Mouse (Mus musculus) hindbrain, embryonic 11.5 days (tissue): ENCODE measurements around the gene Grik5. TPM values are rescaled to one million over a fixed set of nuclear protein-coding genes. Genes with fewer than 3 reads are reported as not detected.

ENCODE experiments used
- ATAC-seq: fragments of 200-750 bp; cut with Nextera tagmentation; 2 replicates; pipeline ENCODE4 v1.8.0; 2017; ENCODE audit warnings: mild to moderate bottlenecking, moderate TSS enrichment, moderate library complexity; ENCODE audit not compliant: low FRiP score
- DNase-seq: peaks from one replicate; pipeline ENCODE4 v3.0.0-alpha.2; 2015; ENCODE audit warnings: low spot score
- H3K27ac ChIP-seq: fragments of 300-500 bp; sonication (generic); 2 replicates; pipeline ENCODE4 v1.5.1; 2014; ENCODE audit warnings: mild to moderate bottlenecking, low read depth, low read length
- H3K27me3 ChIP-seq: fragments of 300-500 bp; sonication (generic); 2 replicates; pipeline ENCODE4 v1.6.1; 2014; ENCODE audit warnings: mild to moderate bottlenecking, low read length, moderate library complexity, mixed read lengths; ENCODE audit not compliant: control insufficient read depth, insufficient read depth
- H3K36me3 ChIP-seq: fragments of 300-500 bp; sonication (generic); 2 replicates; pipeline ENCODE4 v1.6.1; 2014; ENCODE audit warnings: mild to moderate bottlenecking, low read length, moderate library complexity, mixed read lengths; ENCODE audit not compliant: control insufficient read depth, insufficient read depth
- H3K4me1 ChIP-seq: fragments of 300-500 bp; sonication (generic); replicated peaks from 2 replicates; pipeline ENCODE4 v1.6.1; 2014; ENCODE audit warnings: low read length, mixed read lengths; ENCODE audit not compliant: control insufficient read depth, insufficient read depth
- H3K4me2 ChIP-seq: fragments of 300-500 bp; sonication (generic); replicated peaks from 2 replicates; pipeline ENCODE4 v1.6.1; 2014; ENCODE audit warnings: mild to moderate bottlenecking, low read depth, low read length
- H3K4me3 ChIP-seq: fragments of 300-500 bp; sonication (generic); 2 replicates; pipeline ENCODE4 v1.5.1; 2014; ENCODE audit warnings: low read depth, low read length
- H3K9ac ChIP-seq: fragments of 300-500 bp; sonication (generic); 2 replicates; pipeline ENCODE4 v1.6.1; 2014; ENCODE audit warnings: low read depth, low read length
- H3K9me3 ChIP-seq: fragments of 300-500 bp; sonication (generic); 2 replicates; pipeline ENCODE4 v1.6.1; 2016; ENCODE audit warnings: low read length; ENCODE audit not compliant: control insufficient read depth
- WGBS: fragments of 180-500 bp; shearing (Covaris S2); extraction: QIAGEN DNeasy Blood & Tissue Kit; methylation state at CpG from one replicate; pipeline ENCODE4 v1.1.7; 2014; 5-methylcytosine and 5-hydroxymethylcytosine counted together
- polyA plus RNA-seq: library from polyadenylated mRNA; unstranded; fragments of >200 nt; fragmentation: Nextera tagmentation; extraction: Ambion mirVana; gene quantifications from 2 replicates; pipeline ENCODE4 v1.2.1, GENCODE M21; 2014

Grik5 gene
- polyA plus RNA-seq, 1 experiment from 2014 or later, result 14.4 TPM

DNA sequence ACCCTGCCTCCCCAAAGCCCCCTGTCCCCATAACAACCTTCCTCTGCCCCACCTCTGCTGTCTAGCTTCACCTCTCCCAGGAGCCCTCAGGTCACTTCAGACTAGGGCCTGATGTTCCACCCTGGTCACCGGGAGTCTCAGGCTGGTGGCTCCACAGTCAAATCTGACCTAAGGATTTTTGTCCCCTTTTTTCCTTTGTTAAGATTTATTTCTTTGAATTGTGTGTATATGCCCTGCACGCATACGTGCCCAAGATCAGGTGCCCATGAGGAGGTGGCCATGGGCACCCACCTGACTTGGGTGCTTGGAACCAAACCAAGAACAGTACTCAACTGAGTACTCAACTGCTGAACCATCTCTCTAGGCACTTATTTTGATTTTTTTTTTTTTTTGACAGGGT, 101.8 kb downstream of the Grik5 start:
- ATAC-seq (no peak), DNase-seq (no peak)
- peaks cover 3% of the 10 kb centered on the region; the same call in 1 of the 2 replicates for H3K4me1 ChIP-seq
- H3K4me2 ChIP-seq, result no peak overlapping the region
- no peak overlapping the region for H3K27ac ChIP-seq
- 94% methylated on average over 3 of the region's 3 CpGs for WGBS
- no peak overlapping the region for H3K4me3 ChIP-seq
- no peaks in the 10 kb centered on the region for H3K9me3 ChIP-seq
- no peaks in the 10 kb centered on the region for H3K36me3 ChIP-seq
- H3K27me3 ChIP-seq, result no peaks in the 10 kb centered on the region; the same call in 1 of the 2 replicates
- no peak overlapping the region for H3K9ac ChIP-seq

DNA sequence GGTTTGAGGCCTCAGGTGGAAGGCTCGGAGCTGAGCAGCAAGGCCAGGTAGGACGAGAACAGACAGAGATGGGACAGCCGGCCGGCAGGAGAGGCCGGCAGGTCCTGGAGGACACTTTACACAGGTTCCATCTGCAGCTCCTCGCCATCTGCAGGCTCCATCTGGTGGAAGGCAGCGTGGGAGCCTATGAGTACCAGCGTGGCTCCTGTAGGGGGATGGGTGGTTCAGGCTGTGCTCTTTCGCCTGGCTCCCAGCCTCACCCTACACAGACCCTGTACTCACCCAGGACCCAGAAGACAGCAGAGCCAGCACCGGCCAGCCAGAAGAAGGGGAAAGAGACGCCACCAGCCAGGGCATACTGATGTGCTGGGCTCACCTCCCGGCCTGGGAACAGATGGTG, 102.3 kb downstream of the Grik5 start:
- Histone ChIP-seq H3K4me1 (peaks cover 3% of the 10 kb centered on the region; the same call in 1 of the 2 replicates), H3K27ac (no peak overlapping the region), H3K4me3 (no peak overlapping the region), H3K9me3 (no peaks in the 10 kb centered on the region), H3K27me3 (no peaks in the 10 kb centered on the region; the same call in 1 of the 2 replicates), H3K36me3 (no peaks in the 10 kb centered on the region), H3K9ac (no peak overlapping the region), H3K4me2 (no peak overlapping the region)
- 73% methylated on average over 12 of the region's 12 CpGs for WGBS
- ATAC-seq (no peak), DNase-seq (no peak)

DNA sequence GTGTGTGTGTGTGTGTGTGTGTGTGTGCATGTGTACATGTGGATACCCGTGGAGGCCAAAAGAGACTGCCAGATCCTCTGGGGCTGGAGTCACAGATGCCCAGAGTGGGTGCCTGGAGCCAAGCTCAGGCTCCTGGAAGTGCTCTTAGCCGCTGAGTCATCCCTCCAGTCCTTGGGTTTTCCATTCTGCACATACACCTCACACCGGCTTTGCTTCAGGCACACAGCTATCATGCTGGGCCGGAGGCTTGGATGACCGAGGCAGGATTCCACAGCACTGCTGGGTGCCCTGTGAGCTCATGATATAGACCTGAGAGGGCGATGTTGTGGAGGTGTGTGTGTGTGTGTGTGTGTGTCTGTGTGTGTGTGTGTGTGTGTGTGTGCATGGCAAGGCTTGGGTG, 103.7 kb downstream of the Grik5 start:
- ATAC-seq (no peak), DNase-seq (no peak)
- WGBS, result 72% methylated on average over 6 of the region's 6 CpGs
- Histone ChIP-seq H3K4me1 (peaks cover 3% of the 10 kb centered on the region; the same call in 1 of the 2 replicates), H3K27ac (no peak overlapping the region), H3K27me3 (no peaks in the 10 kb centered on the region), H3K9me3 (no peaks in the 10 kb centered on the region), H3K36me3 (no peaks in the 10 kb centered on the region), H3K9ac (no peak overlapping the region), H3K4me2 (no peak overlapping the region), H3K4me3 (no peak overlapping the region)

DNA sequence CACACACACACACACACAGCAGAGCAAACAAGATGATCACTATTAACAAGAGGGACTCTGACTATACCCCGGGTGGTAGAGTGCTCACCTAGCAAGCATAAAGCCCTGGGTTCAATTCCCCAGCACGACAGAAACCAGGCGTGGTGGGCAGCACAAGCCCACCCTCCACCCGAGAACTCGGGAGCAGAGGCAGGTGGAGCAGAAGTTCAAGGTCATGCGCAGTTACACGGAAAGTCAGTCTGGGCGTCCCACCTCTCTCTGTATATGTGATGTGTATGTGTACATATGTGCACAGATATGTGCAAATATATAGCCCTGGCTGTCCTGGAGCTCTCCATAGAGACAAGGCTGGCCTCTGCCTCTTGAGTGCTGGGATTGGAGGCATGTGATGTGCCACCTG, 104.2 kb downstream of the Grik5 start:
- no peak overlapping the region for H3K27ac ChIP-seq
- peaks cover 3% of the 10 kb centered on the region; the same call in 1 of the 2 replicates for H3K4me1 ChIP-seq
- ATAC-seq (no peak), DNase-seq (no peak)
- H3K4me3 ChIP-seq, result no peak overlapping the region
- WGBS, result 87% methylated on average over 8 of the region's 8 CpGs
- H3K9me3 ChIP-seq, result no peaks in the 10 kb centered on the region
- H3K9ac ChIP-seq, result no peak overlapping the region
- no peaks in the 10 kb centered on the region for H3K27me3 ChIP-seq
- no peaks in the 10 kb centered on the region for H3K36me3 ChIP-seq
- no peak overlapping the region for H3K4me2 ChIP-seq

DNA sequence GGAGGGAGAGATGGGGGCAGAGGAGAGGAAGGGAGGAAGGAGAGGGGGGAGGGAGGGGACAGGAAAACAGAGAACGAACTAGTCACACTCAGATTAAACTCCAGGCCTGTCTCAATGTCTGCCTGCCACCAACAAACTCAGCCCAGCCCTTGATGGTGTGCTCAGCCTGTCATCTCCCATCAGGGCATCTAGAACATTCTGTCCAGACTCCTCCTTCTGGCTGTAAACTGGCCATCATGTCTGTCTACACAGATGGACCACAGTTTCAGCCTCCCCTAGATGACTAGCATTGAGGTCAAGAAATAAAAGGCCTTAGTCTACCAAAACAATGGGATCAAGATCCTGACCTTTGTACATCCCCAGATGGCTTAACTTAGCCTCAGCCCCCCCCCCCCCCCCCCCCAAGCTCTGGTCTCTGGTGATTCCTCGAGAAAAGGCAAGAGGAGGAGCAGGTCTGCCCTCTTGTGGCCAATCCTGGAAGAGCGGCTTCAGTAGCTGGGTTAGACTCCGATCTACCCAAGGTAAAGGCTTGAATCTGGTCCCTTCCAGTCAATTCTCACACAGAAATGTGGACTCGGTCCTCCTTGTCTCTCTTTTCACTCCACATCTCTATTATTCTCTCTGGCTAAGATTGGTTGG, 107.1 kb downstream of the Grik5 start:
- H3K4me3 ChIP-seq, result no peak overlapping the region
- DNase-seq (peak; percentile 90), ATAC-seq (peak; percentile 67)
- no peaks in the 10 kb centered on the region for H3K27me3 ChIP-seq
- H3K4me1 ChIP-seq, result no peaks in the 10 kb centered on the region
- 15% methylated on average over 5 of the region's 5 CpGs for WGBS
- H3K4me2 ChIP-seq, result no peak overlapping the region
- no peaks in the 10 kb centered on the region for H3K36me3 ChIP-seq
- H3K9ac ChIP-seq, result no peak overlapping the region
- no peaks in the 10 kb centered on the region for H3K9me3 ChIP-seq
- no peak overlapping the region for H3K27ac ChIP-seq

DNA sequence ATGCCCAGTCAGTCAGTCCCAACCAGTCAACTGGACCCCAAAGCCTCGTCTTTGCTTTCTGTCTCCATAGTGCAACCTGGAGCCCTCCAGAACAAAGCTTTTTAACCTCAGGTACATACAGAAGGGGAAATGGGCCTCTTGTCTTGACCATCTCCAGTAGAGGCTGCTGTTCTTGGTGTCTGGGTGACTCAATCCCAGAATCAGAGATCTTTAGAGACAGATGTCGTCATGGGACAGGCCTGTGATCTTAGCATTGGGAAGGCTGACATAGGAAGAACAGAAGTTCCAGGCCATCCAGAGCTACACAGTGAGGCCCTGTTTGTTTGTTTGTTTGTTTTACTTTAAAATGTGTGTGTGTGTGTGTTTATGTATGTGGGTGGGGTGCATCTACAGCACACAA, 107.9 kb downstream of the Grik5 start:
- Histone ChIP-seq H3K4me1 (no peaks in the 10 kb centered on the region), H3K9me3 (no peaks in the 10 kb centered on the region), H3K4me2 (no peak overlapping the region), H3K27me3 (no peaks in the 10 kb centered on the region), H3K4me3 (no peak overlapping the region), H3K9ac (no peak overlapping the region), H3K27ac (no peak overlapping the region), H3K36me3 (no peaks in the 10 kb centered on the region)
- DNase-seq (no peak), ATAC-seq (no peak)
- WGBS, result 84% methylated on average over 2 of the region's 2 CpGs

Other genes with a start within 250 kb of the Grik5 start
- 20.9 and 23.6 TPM in 2 replicates for gene Gm9844, start 210.1 kb downstream of the Grik5 start, polyA plus RNA-seq
- gene Lypd4, start 202.4 kb downstream of the Grik5 start, polyA plus RNA-seq, result not detected in 2 replicates
- 0.14 TPM in 1 of 2 replicates, not detected in the other for gene Dmrtc2, start 202.3 kb downstream of the Grik5 start, polyA plus RNA-seq
- gene Rps19, start 188.0 kb downstream of the Grik5 start, polyA plus RNA-seq, result 1,792 and 1,821 TPM in 2 replicates
- 0.39 TPM in 1 of 2 replicates, not detected in the other for gene Cd79a, start 175.0 kb downstream of the Grik5 start, polyA plus RNA-seq
- gene Arhgef1, start 169.4 kb downstream of the Grik5 start, polyA plus RNA-seq, result 43.0 and 46.4 TPM in 2 replicates
- 4.7 and 6.1 TPM in 2 replicates for gene Gm4881, start 127.9 kb downstream of the Grik5 start, polyA plus RNA-seq
- gene Rabac1, start 99.6 kb downstream of the Grik5 start, polyA plus RNA-seq, result 122 and 129 TPM in 2 replicates
- gene Atp1a3, start 66.4 kb downstream of the Grik5 start, polyA plus RNA-seq, result 40.1 and 48.8 TPM in 2 replicates
- 17.9 and 19.9 TPM in 2 replicates for gene Zfp574, start 221 bp upstream of the Grik5 start, polyA plus RNA-seq
- 40.1 and 51.9 TPM in 2 replicates for gene Pou2f2, start 107.4 kb upstream of the Grik5 start, polyA plus RNA-seq
- 7.3 and 8.5 TPM in 2 replicates for gene Dedd2, start 148.3 kb upstream of the Grik5 start, polyA plus RNA-seq
- 2.9 and 3.9 TPM in 2 replicates for gene Zfp526, start 149.1 kb upstream of the Grik5 start, polyA plus RNA-seq
- 14.1 and 16.1 TPM in 2 replicates for gene Gsk3a, start 165.5 kb upstream of the Grik5 start, polyA plus RNA-seq
- gene Erf, start 178.4 kb upstream of the Grik5 start, polyA plus RNA-seq, result 12.8 and 14.2 TPM in 2 replicates
- gene Cic, start 195.4 kb upstream of the Grik5 start, polyA plus RNA-seq, result 25.4 and 39.0 TPM in 2 replicates
- 335 and 344 TPM in 2 replicates for gene Pafah1b3, start 225.6 kb upstream of the Grik5 start, polyA plus RNA-seq
- gene Prr19, start 229.1 kb upstream of the Grik5 start, polyA plus RNA-seq, result 0.86 and 1.3 TPM in 2 replicates
- 9.9 and 10.6 TPM in 2 replicates for gene Tmem145, start 233.8 kb upstream of the Grik5 start, polyA plus RNA-seq
- gene Megf8, start 244.8 kb upstream of the Grik5 start, polyA plus RNA-seq, result 10.9 and 11.3 TPM in 2 replicates